Mouse (Mus musculus): ENCODE results near the gene Pacsin3. TPM values are rescaled to one million over a fixed set of nuclear protein-coding genes. Genes with fewer than 3 reads are reported as not detected.

The Pacsin3 gene
- polyA plus RNA-seq, 1 experiment from 2014 or later = 28.1 TPM

DNA sequence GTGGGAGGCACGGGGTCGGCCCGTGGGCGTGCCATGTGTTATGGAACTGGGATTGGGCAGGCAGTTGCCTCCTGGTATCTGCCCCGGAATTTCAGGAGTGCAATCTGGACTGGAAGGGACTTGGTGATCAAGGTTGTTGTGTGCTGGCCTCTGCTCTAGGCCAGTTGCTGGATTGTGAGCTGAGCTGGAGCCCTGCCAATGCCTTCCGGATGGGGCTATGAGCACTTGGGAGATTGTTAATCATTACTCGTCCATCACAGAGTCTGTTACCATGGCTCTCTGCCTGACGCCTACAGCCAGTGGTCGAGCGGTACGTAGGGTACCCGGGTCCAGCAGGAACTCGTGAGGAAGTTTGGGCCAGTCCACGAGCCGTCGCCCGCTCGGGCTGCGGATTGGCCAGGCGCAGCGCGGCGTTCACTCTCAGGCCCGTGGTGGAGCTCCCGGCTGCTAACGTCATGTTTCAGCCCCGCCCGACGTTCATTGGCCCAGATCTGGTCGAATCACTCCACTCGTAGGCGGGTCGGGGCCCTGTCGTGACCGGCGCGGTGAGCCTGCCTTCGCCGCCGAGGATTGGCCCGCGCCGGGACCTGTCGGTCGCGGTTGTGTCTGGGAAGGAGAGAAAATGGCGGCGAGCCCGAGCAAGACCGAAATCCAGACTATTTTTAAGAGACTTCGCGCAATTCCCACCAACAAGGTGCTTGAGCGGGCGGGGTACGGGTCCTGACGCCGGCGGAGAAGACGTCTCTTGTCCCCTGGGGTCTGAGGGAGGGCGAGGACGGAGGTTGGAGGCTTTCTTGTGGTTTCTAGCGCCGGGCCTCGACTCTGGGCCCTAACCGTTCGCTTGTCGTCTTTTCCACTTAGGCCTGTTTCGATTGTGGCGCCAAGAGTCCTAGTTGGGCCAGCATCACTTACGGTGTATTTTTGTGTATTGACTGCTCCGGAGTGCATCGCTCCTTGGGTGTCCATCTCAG lies 9.2 kb downstream of the Pacsin3 start, which contains the start of gene Arfgap2:
Gene Arfgap2 (plus strand): TSS at position 264 of the 971 bp plus-strand sequence.
- H3K27me3 ChIP-seq = no peaks in the 10 kb centered on the region
- peak within 1 kb of the TSS; percentile 91 for H3K27ac ChIP-seq
- 1% methylated on average over 72 of the region's 72 CpGs for WGBS
- H3K36me3 ChIP-seq (replicated peaks) = peaks cover 60% of the 10 kb centered on the region
- H3K4me3 ChIP-seq (replicated peaks) = peak within 1 kb of the TSS; percentile 82
- peak; percentile 99 for ATAC-seq (ENCODE audit: low FRiP score)
- peaks cover 19% of the 10 kb centered on the region for H3K4me1 ChIP-seq
- peak within 1 kb of the TSS; percentile 85 for H3K9ac ChIP-seq
- H3K4me2 ChIP-seq = peak within 1 kb of the TSS; percentile 86
- H3K9me3 ChIP-seq = no peaks in the 10 kb centered on the region

DNA sequence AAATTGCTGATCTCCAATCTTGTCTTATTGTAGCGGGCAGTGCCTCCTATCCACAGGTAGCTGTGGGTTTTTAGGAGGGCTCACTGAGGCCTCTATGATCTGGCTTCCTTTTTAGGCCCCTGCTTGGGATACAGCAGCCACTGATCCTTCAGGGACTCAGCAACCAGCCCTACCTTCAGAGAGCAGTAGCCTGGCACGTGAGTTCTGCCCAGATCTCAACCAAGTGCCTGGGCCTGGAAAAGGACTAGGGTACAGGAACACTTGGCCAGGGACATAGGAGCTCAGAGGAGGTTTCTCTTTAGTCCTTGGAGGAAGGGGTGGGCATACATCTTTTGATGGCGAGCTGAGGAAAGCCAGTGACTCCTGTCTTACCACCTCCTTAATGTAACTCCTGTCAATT lies 12.3 kb downstream of the Pacsin3 start:
- Histone ChIP-seq H3K4me1 (peaks cover 19% of the 10 kb centered on the region), H3K36me3 (replicated peaks) (peaks cover 61% of the 10 kb centered on the region), H3K9me3 (no peaks in the 10 kb centered on the region), H3K27me3 (no peaks in the 10 kb centered on the region), H3K4me2 (no peak overlapping the region), H3K4me3 (replicated peaks) (no peak overlapping the region), H3K27ac (no peak overlapping the region), H3K9ac (no peak overlapping the region)
- ATAC-seq (ENCODE audit: low FRiP score) = no peak
- 90% methylated on average over 3 of the region's 3 CpGs for WGBS

DNA sequence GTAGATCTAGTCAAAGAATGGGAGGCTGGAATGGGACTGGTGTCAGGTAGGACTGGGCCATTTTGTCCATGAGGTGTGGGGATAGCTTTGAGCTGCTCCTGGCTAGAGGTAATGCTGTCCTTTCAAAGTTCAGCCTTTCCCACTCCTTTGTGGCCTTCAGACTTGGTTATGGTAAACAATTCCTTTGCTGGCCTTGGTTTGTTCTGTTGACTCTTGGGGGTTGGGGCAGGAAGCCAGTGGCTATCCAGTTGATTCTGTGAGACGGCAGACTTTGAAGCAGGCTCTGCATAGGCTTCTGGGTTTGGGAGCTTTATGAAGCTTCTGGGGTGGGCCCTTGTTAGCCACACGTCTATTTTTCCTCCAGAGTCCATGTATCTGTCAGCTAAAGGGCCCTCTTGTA lies 13.0 kb downstream of the Pacsin3 start:
- H3K9ac ChIP-seq = no peak overlapping the region
- H3K4me1 ChIP-seq = peaks cover 19% of the 10 kb centered on the region
- whole genome bisulfite sequencing = 84% methylated on average over 2 of the region's 2 CpGs
- H3K9me3 ChIP-seq = no peaks in the 10 kb centered on the region
- no peak overlapping the region for H3K4me3 ChIP-seq (replicated peaks)
- H3K27ac ChIP-seq = no peak overlapping the region
- no peak overlapping the region for H3K4me2 ChIP-seq
- H3K27me3 ChIP-seq = no peaks in the 10 kb centered on the region
- ATAC-seq (ENCODE audit: low FRiP score) = no peak
- H3K36me3 ChIP-seq (replicated peaks) = peaks cover 66% of the 10 kb centered on the region

DNA sequence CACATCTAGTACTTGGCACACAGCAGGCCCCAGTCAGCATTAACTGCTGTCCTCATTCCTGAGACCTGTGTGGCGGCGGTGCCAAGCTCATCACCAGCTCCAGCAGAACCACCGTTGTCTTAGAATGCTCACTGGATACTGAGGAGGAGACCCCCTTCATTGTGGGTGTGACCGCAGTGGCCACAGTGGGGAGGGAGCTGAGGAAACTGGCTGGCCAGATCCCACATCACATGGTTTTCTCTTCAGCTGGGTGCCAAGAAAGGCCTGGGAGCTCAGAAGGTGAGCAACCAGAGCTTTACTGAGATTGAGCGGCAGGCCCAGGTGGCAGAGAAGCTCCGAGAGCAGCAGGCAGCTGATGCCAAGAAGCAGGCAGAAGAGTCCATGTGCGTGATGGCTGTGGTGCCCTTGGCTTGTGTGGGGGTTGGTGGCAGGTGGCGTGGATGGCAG lies 14.0 kb downstream of the Pacsin3 start:
- Histone ChIP-seq H3K4me2 (no peak overlapping the region), H3K36me3 (replicated peaks) (peaks cover 76% of the 10 kb centered on the region)
- WGBS = 96% methylated on average over 8 of the region's 8 CpGs

DNA sequence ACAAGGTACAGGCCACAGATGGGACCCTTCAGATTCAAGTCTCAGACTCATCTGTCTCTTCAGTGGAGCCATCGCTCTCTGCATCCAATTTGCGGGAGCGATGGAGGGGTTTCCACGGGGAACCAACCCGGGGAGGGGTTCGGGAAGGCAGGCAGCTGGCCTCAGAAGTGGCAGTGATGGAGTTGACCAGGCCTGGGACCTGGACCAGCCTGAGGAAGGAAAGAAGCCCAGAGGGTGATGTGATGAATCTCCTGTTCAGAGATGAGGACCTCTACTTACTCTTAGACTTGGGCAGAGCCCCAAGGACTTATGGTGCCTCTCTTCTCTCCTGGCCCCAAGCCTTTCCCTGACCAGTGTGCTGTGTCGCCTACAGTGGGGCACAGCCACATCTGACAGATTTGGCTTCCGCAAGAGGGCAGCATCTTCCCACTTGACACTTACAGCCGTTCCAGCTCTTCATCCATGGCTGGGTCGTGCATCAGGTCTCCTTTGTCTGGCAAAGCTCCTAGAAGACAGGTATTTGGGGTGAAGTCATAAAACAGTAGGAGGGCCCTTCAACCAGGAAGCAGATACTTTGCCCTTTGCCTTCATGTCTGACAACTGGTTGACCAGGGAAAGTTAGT lies 23.1 kb downstream of the Pacsin3 start:
- no peaks in the 10 kb centered on the region for H3K27me3 ChIP-seq
- peak; percentile 60 for ATAC-seq (ENCODE audit: low FRiP score)
- no peak overlapping the region for H3K9ac ChIP-seq
- 42% methylated on average over 10 of the region's 10 CpGs for WGBS
- H3K27ac ChIP-seq = no peak overlapping the region
- H3K4me1 ChIP-seq = 0 out of 2 replicates have a peak, but pooled peaks cover 3% of the 10 kb centered on the region
- H3K36me3 ChIP-seq (replicated peaks) = peaks cover 49% of the 10 kb centered on the region
- H3K4me2 ChIP-seq = no peak overlapping the region
- no peak overlapping the region for H3K4me3 ChIP-seq (replicated peaks)
- no peaks in the 10 kb centered on the region for H3K9me3 ChIP-seq

More for the DNA sequence above, 14.0 kb downstream of the Pacsin3 start:
- Histone ChIP-seq H3K9ac (no peak overlapping the region), H3K27ac (no peak overlapping the region), H3K27me3 (no peaks in the 10 kb centered on the region), H3K4me1 (peaks cover 12% of the 10 kb centered on the region), H3K4me3 (replicated peaks) (no peak overlapping the region), H3K9me3 (no peaks in the 10 kb centered on the region)
- no peak for ATAC-seq (ENCODE audit: low FRiP score)

DNA sequence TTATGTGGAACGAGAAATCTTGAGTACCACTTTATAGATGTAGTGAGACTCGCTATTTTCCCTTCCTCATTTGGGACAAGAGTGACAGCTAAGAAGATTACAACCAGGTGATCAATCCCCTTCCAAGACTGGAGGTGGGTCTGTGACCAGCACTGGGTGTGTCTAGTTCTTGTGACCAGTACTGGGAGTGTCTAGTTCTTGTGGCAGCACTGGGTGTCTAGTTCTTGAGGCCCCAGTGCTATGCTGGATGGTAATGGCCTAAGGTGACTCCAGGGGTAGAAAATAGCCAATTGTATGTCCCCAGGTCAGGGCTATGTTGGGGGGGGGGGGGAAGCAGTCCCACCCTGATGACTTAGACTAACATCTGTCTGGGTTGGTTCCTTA lies 23.6 kb downstream of the Pacsin3 start:
- Histone ChIP-seq H3K4me2 (no peak overlapping the region), H3K9me3 (no peaks in the 10 kb centered on the region), H3K4me3 (replicated peaks) (no peak overlapping the region), H3K27ac (no peak overlapping the region), H3K36me3 (replicated peaks) (peaks cover 44% of the 10 kb centered on the region), H3K4me1 (peaks cover 3% of the 10 kb centered on the region; the same call in 1 of the 2 replicates), H3K9ac (no peak overlapping the region), H3K27me3 (no peaks in the 10 kb centered on the region)
- ATAC-seq (ENCODE audit: low FRiP score) = peak; percentile 58; the same call in 1 of the 2 replicates
- WGBS = 79% methylated on average over 2 of the region's 2 CpGs

DNA sequence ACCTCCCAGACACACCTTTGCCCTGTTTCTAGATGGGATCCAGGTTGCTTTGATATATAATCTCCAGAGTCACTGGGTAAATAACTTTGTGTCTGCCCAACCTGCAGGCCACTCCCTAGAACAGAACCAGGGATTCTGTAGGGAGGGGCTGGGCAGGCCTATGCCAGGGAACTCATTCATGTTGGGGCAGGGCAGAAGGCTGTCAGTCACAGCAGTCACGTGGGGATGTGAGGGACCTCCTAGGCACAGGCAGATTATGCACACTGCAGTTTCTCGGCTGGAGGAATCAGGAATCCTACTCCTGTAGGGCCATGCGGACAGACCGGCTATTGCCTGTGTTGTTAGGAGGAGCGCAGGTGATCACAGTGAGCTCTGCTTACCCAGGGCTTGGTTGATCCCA lies 25.6 kb downstream of the Pacsin3 start:
- Histone ChIP-seq H3K27me3 (no peaks in the 10 kb centered on the region), H3K9me3 (no peaks in the 10 kb centered on the region), H3K4me3 (replicated peaks) (no peak overlapping the region), H3K4me1 (peaks cover 6% of the 10 kb centered on the region; the same call in 1 of the 2 replicates), H3K4me2 (no peak overlapping the region), H3K36me3 (replicated peaks) (peaks cover 24% of the 10 kb centered on the region), H3K27ac (no peak overlapping the region), H3K9ac (no peak overlapping the region)
- ATAC-seq (ENCODE audit: low FRiP score) = no peak
- 48% methylated on average over 5 of the region's 5 CpGs for WGBS

DNA sequence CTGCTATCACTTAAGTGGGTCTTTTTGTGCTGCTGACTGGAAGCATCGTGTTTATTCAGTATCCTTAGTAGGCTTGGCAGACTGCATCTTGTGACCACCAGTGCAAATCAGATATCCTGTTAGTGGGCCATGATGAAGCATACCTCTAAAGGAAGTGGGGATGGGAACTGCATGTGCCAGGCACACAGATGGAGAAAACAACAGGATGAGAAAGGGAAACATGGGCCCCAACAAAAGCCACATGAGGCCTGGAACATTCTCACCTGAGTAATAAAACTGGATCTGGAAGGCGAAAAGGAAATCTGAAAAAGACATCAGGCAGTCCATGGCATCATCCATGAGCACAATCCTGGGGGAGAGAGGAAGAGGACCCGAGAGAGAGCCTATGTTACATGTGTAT lies 28.2 kb downstream of the Pacsin3 start:
- no peak for ATAC-seq (ENCODE audit: low FRiP score)
- WGBS = 83% methylated on average over 3 of the region's 3 CpGs
- H3K9ac ChIP-seq = no peak overlapping the region

DNA sequence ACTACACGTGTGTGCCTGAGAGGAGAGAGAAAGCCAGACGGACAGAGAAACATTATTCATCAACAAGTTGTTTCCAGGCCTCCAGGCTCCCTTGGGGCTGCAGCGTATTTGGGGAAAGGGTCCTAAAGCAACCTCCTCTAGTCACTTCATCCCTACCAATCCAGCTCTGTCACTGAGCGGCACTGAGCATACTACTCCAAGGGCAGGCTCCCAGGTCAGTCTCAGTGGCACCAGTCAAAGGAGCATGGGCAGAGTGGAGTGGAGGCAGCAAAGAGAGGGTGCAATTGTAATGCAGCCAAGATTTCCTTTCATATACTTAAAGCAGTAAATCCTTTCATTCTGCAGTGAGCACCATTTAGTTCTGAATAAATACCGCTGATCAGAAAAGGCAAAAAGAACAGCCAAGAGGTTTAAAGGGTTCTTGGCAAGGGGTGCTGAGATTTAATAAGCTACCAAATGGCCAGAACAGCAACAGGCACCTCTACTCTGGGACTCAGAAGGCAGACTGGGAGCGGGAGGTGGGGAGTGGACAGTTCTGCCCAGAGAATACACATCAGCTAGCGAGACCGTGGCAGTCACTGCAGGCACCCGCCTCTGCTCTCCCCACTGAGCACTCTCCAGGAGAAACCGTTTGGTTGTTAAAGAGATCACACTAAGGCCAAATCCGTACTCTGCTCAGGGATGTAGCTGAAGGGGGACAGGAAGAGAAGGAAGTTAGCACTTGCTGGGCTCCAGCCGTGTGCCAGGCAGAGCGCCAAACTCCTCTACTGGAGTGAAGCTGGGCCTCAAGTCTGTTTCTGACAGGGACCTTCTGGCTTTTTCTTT lies 28.8 kb downstream of the Pacsin3 start:
- Histone ChIP-seq H3K9me3 (no peaks in the 10 kb centered on the region), H3K27me3 (no peaks in the 10 kb centered on the region), H3K36me3 (replicated peaks) (no peaks in the 10 kb centered on the region; the same call in 1 of the 2 replicates), H3K9ac (no peak overlapping the region), H3K27ac (no peak overlapping the region), H3K4me1 (peaks cover 6% of the 10 kb centered on the region; the same call in 1 of the 2 replicates), H3K4me3 (replicated peaks) (no peak overlapping the region), H3K4me2 (no peak overlapping the region)
- ATAC-seq (ENCODE audit: low FRiP score) = no peak
- WGBS = 70% methylated on average over 13 of the region's 13 CpGs

More for the DNA sequence above, 28.2 kb downstream of the Pacsin3 start:
- no peak overlapping the region for H3K27ac ChIP-seq
- H3K4me2 ChIP-seq = no peak overlapping the region
- H3K9me3 ChIP-seq = no peaks in the 10 kb centered on the region
- H3K36me3 ChIP-seq (replicated peaks) = no peaks in the 10 kb centered on the region; the same call in 1 of the 2 replicates
- H3K4me3 ChIP-seq (replicated peaks) = no peak overlapping the region
- no peaks in the 10 kb centered on the region for H3K27me3 ChIP-seq
- H3K4me1 ChIP-seq = peaks cover 6% of the 10 kb centered on the region; the same call in 1 of the 2 replicates

DNA sequence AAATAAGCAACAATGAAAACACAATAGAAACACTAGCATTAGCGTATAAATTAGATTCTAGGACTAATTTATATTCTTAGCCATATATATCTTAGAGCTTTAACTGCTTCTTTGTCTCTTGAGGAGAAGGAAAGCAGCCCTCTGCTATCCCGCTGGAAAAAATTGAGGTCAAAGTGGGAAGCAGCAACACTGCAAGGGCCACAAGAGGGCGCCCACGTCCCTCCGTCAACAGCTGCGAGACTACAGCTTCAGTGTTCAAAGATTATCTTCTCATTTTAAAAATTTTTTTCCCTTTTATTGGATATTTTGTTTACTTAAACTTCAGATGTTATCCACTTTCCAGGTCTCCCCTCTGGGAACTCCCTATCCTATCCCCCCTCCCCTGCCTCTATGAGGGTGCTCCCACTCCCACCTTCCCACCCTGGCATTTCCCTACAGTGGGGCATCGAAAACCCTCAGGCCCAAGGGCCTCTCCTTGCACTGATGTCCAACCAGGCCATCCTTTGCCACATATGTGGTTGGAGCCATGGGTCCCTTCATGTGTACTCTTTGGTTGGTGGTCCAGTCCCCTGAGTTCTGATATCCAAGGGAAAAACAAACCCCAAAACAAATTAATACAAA lies 30.2 kb downstream of the Pacsin3 start:
- Histone ChIP-seq H3K9ac (no peak overlapping the region), H3K27me3 (no peaks in the 10 kb centered on the region), H3K27ac (no peak overlapping the region), H3K4me3 (replicated peaks) (no peak overlapping the region), H3K4me1 (peaks cover 6% of the 10 kb centered on the region; the same call in 1 of the 2 replicates), H3K9me3 (no peaks in the 10 kb centered on the region), H3K36me3 (replicated peaks) (no peaks in the 10 kb centered on the region; the same call in 1 of the 2 replicates), H3K4me2 (no peak overlapping the region)
- peak; percentile 64 for ATAC-seq (ENCODE audit: low FRiP score)
- 14% methylated on average over 7 of the region's 7 CpGs for WGBS

DNA sequence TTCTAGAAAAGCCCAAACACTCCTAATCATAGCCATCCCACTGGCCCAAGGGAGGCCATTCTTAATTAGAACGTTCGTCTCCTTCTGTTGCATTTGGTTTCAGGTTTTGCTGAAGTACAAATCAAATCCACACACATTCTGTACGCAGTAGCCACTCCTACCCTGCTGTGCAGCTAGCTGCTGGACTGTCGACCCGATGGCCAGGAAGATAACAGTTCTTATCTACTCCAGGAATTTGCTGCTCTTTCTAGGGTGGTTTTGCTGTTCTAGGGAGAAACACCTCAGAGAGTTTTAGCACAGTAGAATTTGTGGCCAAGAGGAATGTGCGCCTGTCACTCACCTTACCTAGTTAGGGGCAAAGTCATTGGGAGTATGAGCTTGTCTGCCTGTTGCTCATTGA lies 31.8 kb downstream of the Pacsin3 start:
- no peaks in the 10 kb centered on the region for H3K9me3 ChIP-seq
- no peaks in the 10 kb centered on the region for H3K27me3 ChIP-seq
- H3K4me1 ChIP-seq = peaks cover 3% of the 10 kb centered on the region; the same call in 1 of the 2 replicates
- 79% methylated on average over 6 of the region's 6 CpGs for WGBS
- H3K4me3 ChIP-seq (replicated peaks) = no peak overlapping the region
- H3K27ac ChIP-seq = no peak overlapping the region
- ATAC-seq (ENCODE audit: low FRiP score) = no peak
- H3K9ac ChIP-seq = no peak overlapping the region
- no peak overlapping the region for H3K4me2 ChIP-seq
- no peaks in the 10 kb centered on the region; the same call in 1 of the 2 replicates for H3K36me3 ChIP-seq (replicated peaks)

All from forebrain, embryonic 12.5 days (tissue).